Mouse (Mus musculus) splenic B cell, adult 2 months (primary cell): Measurements from ENCODE around the gene Pigt.

ENCODE experiments used
- DNase-seq: peaks from one replicate; pipeline ENCODE4 v3.0.0-alpha.2; 2011; ENCODE audit warnings: low read depth, low spot score
- H3K27me3 ChIP-seq: 2 replicates; pipeline ENCODE4 v1.6.1; 2012; ENCODE audit warnings: mild to moderate bottlenecking, low read length, moderate library complexity, mixed read lengths; ENCODE audit not compliant: control insufficient read depth, poor library complexity, insufficient read depth, severe bottlenecking
- H3K36me3 ChIP-seq: 2 replicates; pipeline ENCODE4 v1.6.1; 2012; ENCODE audit warnings: mild to moderate bottlenecking, low read length, moderate library complexity, mixed read lengths; ENCODE audit not compliant: control insufficient read depth, poor library complexity, insufficient read depth, severe bottlenecking

Pigt gene

DNA sequence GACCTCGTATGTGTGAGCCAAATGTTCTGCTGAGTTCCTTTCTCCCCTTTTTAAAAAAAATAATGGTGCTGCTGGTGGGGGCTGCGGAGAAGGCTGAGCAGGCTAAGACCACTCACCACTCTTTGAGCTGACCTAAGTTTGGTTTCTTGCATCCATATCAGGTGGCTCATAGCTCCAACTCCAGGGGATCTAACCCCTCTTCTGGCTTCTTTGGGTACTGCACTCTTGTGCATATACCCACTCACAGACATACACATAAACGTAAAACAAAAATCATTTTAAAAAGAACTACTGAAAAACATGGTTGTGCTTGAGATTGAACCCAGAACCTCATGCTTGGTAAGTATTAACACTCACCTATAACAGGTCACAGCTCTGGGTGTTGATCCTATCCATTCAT, 7.6 kb downstream of the Pigt start:
- Histone ChIP-seq H3K27me3 (no peaks in the 10 kb centered on the region), H3K36me3 (peaks cover 11% of the 10 kb centered on the region)
- DNase-seq, result no peak

GRCm38 (mm10) chr2:164505619-164506347, 8.5 kb downstream of the Pigt start:
- no peak for DNase-seq
- H3K27me3 ChIP-seq, result no peaks in the 10 kb centered on the region
- peaks cover 11% of the 10 kb centered on the region for H3K36me3 ChIP-seq

GRCm38 (mm10) chr2:164507811-164508210, 10.5 kb downstream of the Pigt start:
- no peaks in the 10 kb centered on the region for H3K27me3 ChIP-seq
- DNase-seq, result no peak
- peaks cover 4% of the 10 kb centered on the region for H3K36me3 ChIP-seq

DNA sequence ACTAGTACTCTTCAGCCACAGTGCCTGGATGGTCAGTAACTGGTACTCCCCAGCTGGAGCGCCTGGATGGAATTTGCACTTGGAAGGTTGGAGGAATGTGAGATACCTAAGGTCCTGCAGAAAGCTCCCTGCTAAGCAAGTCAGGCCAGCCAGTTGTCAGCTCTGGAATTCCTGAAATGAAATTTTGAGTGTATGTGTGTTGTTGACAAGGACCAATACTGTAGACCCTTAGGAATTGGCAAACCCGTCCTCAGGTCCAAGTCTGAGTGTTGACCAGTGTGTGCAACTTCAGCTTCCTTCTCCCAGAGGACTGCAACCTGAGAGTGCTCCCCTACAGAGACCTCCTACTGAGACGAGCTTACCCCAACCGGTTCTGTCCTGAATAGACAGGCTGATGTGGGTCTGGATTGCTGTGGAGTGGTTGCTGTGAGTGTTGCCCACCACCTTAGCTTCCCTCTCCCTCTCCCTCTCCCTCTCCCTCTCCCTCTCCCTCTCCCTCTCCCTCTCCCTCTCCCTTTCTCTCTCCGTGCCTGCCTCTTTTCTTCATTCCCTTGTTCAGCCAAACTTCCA, 13.4 kb downstream of the Pigt start:
- no peak for DNase-seq
- Histone ChIP-seq H3K27me3 (no peaks in the 10 kb centered on the region; the same call in 1 of the 2 replicates), H3K36me3 (no peaks in the 10 kb centered on the region; the same call in 1 of the 2 replicates)

- no peaks in the 10 kb centered on the region for H3K36me3 ChIP-seq
- H3K27me3 ChIP-seq, result no peaks in the 10 kb centered on the region; the same call in 1 of the 2 replicates
- DNase-seq, result no peak
Measured at GRCm38 (mm10) chr2:164512121-164512909, 15.0 kb downstream of the Pigt start.

GRCm38 (mm10) chr2:164513389-164513788, 16.1 kb downstream of the Pigt start:
- DNase-seq, result no peak
- Histone ChIP-seq H3K36me3 (no peaks in the 10 kb centered on the region), H3K27me3 (no peaks in the 10 kb centered on the region; the same call in 1 of the 2 replicates)

DNA sequence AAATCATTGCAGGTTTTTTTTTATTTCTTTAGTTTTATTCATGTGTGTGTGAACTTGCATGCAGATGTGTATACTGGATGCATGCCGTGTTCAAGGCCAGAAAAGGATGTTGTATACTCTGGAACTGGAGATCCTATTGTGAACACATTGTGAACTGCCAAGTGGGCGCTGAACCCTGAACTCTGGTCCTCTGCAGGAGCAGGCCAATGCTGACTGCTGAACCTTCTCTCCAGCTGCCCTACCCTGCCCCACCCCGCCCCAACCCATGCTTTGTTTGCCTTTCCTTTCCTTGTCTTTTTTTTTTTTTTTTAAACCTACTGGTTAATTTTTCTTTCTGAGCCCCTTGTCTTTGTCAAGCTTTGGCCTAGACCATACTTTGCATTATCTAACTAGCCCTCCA, 17.6 kb downstream of the Pigt start:
- H3K36me3 ChIP-seq, result no peaks in the 10 kb centered on the region
- no peak for DNase-seq

DNA sequence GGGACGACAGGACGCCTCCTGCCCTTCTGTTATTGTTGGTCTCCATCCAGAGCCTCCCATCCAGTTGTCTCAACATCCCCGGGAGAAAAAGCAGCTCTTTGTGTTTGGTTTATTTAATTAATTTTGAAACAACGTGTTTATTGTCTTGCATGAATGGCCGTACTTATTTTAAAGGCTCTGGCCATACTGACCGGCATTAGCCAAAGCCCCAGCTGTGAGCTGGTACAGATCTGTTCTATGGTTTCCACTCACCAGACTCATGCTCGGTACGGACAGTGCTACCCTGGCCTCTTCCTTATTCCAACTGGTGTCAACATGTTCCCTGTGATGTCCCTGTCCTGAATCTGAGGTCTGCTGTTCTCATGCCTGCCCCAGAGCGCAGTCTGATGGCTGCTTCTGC, 18.6 kb downstream of the Pigt start:
- no peaks in the 10 kb centered on the region; the same call in 1 of the 2 replicates for H3K27me3 ChIP-seq
- no peak for DNase-seq
- H3K36me3 ChIP-seq, result no peaks in the 10 kb centered on the region

More for the DNA sequence above, 17.6 kb downstream of the Pigt start:
- no peaks in the 10 kb centered on the region; the same call in 1 of the 2 replicates for H3K27me3 ChIP-seq

DNA sequence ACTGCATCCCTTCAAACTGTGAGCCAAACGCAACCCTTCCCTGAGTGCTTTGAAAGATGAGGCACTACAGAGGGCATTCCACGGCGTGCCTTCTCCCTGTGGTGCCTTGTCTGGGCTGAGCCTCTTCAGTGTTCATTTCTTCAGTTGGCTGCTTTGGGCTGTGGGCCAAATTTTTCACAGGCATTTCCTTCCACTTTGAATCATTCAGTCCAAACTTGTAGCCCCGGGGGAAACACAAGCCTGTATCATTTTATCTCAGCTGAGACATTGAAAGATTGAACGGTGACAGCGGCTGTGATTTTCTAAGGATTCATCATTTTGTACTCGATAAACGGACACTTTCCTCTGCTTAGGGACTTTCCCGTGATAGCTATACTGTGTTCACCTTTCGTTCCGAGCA, 19.3 kb downstream of the Pigt start:
- no peaks in the 10 kb centered on the region; the same call in 1 of the 2 replicates for H3K27me3 ChIP-seq
- no peak for DNase-seq
- no peaks in the 10 kb centered on the region for H3K36me3 ChIP-seq

DNA sequence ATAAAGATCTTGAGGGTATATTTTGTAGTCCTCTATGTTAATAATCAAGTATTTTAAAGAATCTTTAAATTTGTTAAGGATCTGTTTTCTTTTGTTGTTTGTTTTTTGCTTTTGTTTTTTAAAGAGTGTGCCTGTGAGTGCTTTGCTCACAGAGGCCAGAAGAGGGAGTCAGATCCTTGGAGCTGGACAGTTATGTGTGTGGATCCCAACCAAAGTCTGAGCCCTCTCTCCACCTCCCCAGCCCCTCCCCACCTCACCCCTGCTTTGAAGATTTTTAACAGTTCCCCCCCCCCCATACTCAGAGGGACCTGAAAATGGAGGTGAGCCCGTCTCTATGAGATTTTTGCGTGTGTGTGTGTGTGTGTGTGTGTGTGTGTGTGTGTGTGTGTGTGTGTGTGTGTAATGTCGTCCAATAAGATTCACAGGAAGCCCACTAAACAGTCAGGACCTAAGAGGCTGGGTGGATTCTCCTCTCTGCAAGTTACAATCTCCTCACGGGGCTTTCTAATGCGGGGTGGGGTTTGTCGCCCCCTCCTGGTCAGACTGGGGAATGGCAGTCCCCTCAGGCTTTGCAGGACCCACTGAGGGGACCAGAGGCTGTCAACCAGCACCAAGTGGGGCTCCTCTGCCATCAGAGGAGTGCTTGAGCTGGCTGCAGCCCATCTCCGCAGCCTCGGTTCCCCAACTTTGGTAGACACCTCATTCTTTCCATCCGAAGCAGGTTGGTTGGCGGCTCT, 20.3 kb downstream of the Pigt start:
- no peaks in the 10 kb centered on the region for H3K36me3 ChIP-seq
- peak; percentile 81 for DNase-seq
- no peaks in the 10 kb centered on the region; the same call in 1 of the 2 replicates for H3K27me3 ChIP-seq

DNA sequence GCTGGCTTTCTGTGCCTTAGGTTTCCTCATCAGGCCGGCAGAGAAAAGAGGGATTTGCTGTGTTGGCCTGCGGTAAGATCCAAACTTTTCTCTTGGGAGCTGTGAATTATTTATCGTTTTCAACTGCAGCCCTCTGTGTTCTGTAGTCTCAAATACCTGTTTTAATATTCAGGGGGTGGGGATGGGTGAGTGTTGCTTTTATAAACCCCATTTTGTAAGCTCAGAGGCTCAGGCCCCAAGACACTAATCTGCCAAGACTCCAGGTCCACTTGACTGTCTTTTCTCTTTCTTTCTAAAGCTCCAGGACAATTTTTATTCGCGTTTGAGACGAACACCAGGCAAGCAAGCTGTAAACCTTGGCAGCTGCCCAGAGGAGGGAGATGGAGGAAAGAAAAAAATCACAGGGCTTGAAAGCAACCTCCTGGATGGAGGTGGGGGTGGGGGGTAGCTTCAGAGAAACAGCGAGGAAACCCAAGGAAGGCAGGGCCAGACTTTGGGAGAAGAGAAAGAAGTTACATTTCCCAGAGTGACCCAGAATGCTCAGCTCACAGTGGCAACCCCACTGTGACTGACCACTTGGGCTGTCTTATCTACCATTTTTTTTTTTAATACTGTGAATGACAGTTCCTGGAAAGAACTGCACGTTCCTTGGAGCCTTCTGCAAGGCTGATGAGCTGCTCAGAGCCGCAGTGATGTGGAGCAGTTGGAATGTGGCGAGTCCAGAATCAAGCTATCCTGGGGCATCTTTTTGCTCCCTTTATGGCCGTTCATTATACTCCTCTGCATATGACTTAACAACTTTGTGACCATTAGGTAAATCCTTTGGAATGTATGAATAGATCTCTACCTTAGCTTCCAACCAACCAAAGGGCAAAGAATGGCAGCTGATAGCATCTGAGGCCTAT, 21.2 kb downstream of the Pigt start:
- no peak for DNase-seq

DNA sequence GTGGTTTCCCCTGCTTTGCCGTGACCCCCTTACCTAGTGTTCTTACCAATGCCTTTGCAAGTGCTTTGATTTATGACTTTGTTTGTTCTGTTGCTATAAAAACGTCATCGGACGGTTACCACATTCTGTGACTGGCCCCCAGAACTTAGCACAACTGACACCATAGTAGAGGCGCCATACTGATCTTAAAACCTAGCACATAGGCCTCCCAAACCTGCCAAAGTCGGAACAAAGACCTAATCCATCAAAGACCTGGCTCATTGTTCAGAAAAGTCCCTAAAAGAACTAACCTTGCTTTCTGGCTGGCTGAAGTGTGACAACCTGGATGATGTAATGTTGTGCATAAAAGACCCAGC, 21.8 kb downstream of the Pigt start:
- no peaks in the 10 kb centered on the region for H3K36me3 ChIP-seq
- DNase-seq, result no peak
- H3K27me3 ChIP-seq, result no peaks in the 10 kb centered on the region; the same call in 1 of the 2 replicates

More for the DNA sequence above, 21.2 kb downstream of the Pigt start:
- no peaks in the 10 kb centered on the region for H3K36me3 ChIP-seq
- H3K27me3 ChIP-seq, result no peaks in the 10 kb centered on the region; the same call in 1 of the 2 replicates

DNA sequence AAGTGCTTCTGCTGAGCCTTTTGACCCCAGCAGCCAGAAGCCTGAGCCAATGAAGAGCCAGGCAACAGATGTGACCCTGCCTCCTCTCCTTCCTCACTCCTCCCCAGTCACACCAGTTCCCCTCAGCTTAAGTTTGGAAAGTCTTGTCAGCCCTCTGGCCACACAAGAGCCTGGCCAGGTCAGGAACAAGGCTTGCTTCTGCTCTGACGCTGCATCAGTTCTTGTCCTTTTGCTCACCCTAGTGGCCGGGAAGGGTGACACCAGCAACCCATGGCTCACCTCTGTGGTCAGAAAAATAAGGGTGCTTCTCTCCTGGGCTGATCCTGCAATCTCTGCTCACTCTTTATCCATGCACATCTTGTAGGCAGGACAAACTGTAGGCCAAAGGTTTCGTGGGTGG, 23.5 kb downstream of the Pigt start:
- peak; percentile 74 for DNase-seq
- Histone ChIP-seq H3K27me3 (no peaks in the 10 kb centered on the region), H3K36me3 (no peaks in the 10 kb centered on the region)

DNA sequence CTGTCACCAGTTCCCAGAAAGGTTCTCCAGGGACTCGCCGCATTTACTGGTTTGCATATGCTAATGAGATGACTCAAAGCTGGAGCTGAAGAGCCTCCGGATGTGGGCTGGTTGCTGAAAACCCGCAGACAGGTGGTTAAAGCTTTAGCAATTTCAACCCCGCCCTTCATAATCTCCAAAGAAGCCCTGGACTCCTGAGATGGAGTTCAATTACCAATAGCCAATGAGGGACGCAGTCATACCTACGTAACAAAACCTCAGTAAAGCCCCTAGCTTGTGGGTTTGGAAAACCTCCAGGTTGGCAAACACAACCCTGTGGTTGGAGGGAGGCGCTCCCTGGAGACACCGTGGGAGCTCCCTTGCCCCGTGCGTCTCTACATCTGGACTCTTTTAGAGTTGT, 24.5 kb downstream of the Pigt start:
- DNase-seq, result peak; percentile 92
- no peaks in the 10 kb centered on the region for H3K27me3 ChIP-seq
- no peaks in the 10 kb centered on the region for H3K36me3 ChIP-seq
